Mouse (Mus musculus) heart, adult 18-20 months (tissue): ENCODE measurements around the gene Pik3c2a. TPM values are rescaled to one million over a fixed set of nuclear protein-coding genes. Genes with fewer than 3 reads are reported as not detected.

Source experiments
- DNase-seq, 2 experiments: peaks; one replicate each; pipeline ENCODE4 v3.0.0; 2021 to 2022; ENCODE audit warnings: mixed read lengths in 1 of 2
- long read RNA-seq, 2 experiments: library from polyadenylated mRNA; stranded (forward); transcript quantifications; one replicate each; pipeline ENCODE4 v2.0.0; 2021
- total RNA-seq, 2 experiments: library from RNA; stranded (reverse); gene quantifications; 2 replicates each; pipeline ENCODE4 v1.2.3; 2021

The Pik3c2a gene
- 10 to 100 TPM; 14.4 to 17.3 TPM for total RNA-seq
- long read RNA-seq, experiment 1, full-length matches to known transcripts: 1 of 5 reads
- long read RNA-seq, experiment 1, partial matches to known transcripts: 0 of 5 reads
- long read RNA-seq, experiment 1, other reads (novel, unspliced or antisense): 4 of 5 reads
- long read RNA-seq, experiment 2, full-length matches to known transcripts: 2 of 4 reads
- long read RNA-seq, experiment 2, partial matches to known transcripts: 0 of 4 reads
- long read RNA-seq, experiment 2, other reads (novel, unspliced or antisense): 2 of 4 reads

DNA sequence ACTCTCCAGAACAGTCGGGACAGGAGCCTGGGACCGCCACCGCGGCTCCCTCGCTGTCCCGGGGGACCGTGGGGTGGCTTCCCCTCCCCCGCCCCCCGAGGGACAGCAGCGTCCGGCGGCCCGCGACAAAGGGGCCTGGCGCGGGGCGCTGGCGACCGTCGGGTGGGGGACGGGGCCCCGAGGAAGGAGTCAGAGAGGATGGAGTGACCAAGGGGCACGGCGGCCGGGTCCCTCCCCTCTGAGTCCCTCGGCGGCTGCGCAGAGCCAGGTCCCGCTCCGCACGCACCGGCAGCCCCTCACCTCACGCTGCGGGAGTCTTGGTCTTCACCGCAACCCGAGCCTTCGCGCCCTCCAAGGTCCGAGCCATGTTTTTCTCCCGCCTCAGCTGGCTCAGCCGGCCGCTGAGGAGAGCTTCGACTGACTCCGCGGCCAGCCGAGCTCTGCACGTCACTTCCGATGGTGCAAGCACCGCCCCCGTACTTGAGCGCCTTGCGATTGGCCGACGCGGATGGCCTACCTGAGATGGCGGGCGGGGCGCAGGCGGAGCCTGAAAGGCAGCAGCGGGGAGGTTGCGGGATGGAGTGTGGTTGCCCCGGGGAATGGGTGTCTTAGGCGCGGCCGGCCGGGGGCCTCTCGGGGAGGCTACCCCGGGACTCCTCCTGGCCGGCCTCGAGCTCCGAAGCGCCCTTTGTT is at the start of gene Pik3c2a:
TSS of gene Pik3c2a (minus strand) at position 446 of the 693 bp plus-strand sequence.
- peak; percentile 97 for DNase-seq

DNA sequence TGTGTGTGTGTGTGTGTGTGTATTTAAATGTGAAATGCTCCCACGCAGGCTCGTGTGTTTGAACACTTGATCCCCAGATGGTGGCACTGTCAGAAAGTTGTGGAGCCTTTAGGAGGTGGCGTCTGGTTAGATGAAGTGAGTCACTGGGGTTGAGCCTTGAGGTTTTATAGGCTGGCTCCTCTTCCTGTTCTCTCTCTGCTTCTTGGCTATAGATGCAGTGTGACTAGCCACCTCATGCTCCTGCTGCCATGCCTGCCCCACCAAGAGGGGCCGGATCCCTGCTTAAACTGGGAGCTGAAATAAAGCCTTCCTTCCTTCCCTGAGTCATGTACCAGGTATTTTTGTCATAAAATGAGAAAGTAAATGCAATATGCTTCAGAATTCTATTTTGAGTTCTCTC is 47.9 kb upstream of the Pik3c2a start:
- no peak for DNase-seq

DNA sequence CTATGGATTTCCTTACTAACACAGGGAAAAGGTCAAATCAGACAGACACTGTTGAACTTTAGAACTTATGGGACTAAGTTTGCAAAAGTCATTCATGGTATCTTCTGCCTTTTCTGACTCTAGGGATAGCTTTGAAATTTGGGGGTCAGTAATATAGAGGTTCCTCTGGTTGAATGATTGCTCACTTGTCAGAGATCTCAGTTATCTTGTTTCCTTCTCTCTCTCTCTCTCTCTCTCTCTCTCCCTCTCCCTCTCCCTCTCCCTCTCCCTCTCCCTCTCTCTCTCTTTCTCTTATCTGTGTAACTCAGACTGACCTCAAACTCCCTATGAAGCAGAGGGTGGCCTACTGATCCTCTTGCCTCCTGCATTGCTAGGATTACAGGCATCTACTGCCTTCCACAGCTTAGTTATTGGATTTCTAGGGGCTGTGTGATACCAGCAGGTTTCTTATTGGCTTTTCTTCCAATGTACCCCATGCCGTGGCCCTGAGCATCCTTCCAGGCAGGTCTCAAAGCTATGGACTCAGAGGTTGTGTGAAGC is 41.9 kb upstream of the Pik3c2a start:
- no peak for DNase-seq

DNA sequence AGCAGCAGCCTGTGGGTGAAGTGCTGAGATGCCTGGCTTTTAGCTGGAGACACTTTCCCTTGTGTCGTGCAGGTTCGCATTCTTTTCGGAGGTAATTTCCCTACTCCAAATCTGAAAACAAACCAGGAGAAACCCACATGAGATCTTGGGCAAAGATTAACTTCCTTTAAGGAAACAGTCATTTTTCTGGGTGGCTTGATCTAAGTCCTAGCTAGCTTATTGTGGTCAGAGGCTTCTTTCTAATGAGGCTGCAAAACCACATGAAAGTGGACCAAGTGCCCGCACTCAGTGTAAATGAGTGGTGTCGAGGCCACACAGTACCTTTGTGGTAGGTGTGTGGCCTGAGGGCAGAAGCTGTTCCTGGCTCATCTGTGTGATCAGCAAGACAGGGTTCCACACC is 41.0 kb upstream of the Pik3c2a start:
- no peak for DNase-seq

DNA sequence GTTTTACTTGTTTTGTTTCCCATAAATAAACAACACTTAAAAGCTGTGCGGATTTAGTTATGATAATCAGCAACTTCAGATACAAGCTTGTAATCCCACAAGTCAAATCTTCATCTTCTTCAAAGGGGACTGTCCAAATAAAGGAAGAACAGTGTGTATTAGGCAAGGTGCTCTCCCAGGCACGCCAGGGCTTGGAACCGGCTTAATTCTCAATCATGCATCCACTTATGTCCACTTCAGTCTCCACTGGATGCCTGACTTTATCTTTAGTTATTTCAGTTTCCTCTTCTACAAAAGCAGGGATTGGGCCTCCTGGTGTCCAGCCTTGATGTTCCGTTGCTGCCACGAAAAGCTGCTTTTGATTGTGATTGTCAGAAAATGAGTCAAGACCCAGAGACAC is 40.5 kb upstream of the Pik3c2a start:
- no peak for DNase-seq

DNA sequence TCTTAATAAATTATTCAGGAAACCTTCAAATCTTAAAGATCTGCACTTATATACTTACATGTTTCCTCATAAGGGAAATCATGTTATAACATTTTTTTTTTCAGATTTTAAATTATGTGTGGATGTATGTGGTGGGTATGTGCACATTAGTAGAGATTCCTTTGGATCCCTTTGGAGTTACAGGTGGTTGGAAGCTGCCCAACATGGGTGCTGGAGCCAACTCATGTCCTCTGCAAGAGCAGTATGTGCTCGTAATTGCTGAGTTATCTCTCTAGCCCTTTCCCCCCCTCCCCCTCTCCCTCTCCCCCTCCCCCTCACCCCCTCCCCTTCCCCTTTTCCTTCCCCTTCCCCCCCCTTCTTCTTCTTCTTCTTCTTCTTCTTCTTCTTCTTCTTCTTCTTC is 39.9 kb upstream of the Pik3c2a start:
- DNase-seq: no peak

DNA sequence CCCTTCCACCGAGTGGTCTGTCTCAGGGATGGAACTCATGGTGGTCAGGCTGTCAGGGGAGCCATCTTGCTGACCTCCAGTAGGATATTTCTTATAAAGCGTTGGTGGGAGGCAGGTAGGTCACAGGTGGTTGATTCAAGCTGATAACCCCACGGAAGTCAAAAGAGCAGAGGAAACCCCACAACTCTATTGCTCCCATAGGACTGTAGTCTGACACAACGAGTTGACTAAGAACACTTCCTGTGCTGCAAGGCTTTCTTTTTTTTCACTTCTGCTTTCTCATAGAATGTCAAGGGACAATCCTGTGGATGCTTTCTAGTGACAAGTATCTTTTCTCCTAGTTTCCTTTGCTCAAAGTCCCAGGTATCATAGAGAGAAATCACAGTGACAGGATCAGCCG is 33.0 kb upstream of the Pik3c2a start:
- no peak for DNase-seq

DNA sequence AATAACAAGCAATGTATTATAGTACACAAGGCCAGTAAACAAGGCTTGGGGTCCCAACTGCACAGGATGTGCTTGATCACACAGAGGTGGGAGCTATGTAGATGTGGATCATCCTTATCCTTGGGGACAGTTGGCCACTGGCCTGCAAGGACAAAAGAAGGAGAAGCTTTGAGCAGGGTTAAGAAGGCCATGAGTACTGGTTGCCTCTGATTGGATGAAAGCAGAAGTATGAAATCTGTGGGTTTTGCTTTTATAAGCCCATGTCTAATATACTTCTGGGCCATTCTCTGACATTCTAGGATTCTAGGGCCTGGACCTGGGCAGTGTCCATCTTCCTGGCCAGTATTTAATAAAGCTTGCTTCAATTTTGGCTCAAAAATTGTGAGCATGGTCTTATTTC is 32.6 kb upstream of the Pik3c2a start:
- no peak for DNase-seq

DNA sequence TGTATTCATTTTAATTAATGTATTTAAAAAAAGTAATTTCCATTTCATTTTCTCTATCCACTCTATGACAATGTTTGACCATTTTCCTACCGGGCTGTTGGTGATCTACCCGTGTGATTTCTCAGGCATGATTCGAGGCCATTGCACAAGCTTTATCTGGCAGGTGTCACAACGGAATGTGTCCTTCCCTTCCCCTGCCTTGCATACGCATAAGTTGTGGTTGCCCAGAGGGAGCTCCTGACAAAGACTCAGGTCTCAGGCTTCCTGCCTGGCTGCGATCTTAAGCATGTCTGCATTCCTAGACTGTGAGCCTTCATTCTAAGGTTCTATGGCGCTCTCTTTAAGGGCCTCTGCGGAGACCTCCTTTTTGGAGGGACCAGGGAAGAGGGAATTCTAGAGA is 18.9 kb upstream of the Pik3c2a start:
- DNase-seq: no peak

DNA sequence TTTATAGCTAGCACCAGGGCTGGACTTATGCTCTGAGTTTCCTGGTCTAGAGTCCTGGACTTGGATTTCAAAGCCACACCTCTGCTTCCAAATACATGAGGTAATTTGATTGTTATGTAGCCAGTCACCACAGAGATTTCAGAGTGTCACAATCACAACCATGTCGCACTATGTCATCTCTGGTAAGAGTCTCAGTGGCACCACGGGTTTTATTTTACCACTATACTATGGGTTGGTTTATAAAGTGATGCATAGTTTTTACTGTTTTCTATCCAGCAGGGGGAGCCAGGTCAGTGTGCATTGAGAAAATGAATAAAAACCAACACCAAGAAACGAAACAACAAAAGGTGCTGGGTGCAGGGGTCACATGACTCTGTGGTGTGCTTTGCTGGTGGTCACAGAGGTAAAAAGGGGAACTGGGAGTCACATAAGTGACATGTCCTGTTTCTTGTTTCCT is 15.8 kb upstream of the Pik3c2a start:
- DNase-seq: peak in 1 of 2 experiments; percentile 49

DNA sequence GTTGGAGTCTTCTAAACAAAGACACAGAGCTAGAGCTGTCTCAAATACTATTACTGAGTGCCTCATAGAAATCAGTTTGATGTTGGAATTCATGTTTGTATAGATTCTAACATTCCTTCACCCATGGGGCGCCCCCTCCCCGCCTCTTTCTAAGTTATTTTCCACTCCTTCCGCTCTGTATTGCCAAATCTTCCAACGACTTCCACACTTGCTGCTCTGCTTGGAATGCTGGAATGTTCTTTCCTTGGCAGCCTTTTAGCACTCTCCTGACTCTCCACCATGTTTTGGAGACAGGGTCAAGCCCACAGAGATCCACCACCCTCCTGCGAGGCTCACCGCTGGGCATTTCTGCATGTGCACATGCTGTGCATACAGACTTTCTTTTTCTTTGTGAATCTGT is 14.1 kb upstream of the Pik3c2a start:
- peak in 1 of 2 experiments; percentile 26 for DNase-seq

DNA sequence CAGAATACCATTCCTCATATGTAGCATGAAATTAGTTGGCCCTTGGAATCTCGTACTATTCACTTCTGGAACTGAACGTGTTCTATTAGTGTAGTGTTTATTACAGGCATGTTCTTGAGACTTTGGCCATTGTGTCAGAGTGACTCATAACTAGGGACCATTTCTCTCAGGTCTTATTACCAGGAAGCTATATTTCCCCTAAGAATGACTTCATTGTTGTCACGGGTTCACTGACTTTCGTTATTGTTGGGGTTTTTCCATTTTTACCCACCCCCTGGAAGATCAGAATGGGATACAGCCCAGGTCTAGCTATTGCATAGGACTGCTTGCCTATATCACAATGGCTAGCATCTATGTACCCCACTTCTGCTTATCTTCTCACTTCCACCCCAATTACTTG is 13.7 kb upstream of the Pik3c2a start:
- DNase-seq: no peak

DNA sequence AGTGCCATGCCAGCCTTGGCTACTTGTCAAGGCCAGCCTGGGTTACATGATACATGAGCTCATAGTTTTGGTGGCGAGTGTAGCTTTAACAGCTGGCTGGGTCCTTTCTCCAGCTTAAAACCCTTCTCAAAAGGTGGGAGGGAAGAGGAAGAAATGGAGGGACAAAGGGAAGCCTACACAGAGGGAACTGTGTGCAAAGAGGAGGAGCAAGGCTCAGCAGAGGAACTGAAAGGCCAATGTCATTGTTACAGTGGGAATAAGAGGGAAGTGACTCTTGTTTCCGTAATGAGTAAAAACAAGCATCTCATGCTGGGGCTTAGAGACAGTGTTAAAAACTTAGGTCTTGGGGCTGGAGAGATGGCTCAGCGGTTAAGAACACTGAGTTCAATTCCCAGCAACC is 3.4 kb upstream of the Pik3c2a start:
- DNase-seq: peak; percentile 22 to 56

DNA sequence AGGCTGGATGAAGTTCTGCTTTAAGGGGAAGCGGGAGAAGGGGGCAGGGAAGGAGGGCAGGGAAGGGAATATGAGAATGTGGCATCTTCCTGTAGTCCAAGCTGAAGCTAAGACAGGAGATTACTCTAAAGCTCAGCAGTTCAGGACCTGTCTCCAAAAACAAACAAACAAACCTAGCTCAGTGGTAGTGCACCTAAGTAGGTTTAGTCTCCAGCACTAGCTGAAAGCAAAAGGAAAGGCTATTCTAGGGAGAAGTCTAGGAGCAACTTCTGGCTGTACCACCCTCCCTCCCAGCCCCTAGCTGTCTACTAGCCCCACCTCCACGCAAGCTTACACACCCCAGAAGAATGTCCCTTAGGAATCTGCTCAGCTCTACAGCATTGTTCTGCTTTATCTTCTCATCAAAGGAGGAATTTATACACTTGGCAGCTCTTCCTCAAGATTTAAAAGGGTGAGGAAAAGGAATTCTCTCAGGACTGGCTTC is 1.1 kb upstream of the Pik3c2a start:
- DNase-seq: peak; percentile 49 to 75

DNA sequence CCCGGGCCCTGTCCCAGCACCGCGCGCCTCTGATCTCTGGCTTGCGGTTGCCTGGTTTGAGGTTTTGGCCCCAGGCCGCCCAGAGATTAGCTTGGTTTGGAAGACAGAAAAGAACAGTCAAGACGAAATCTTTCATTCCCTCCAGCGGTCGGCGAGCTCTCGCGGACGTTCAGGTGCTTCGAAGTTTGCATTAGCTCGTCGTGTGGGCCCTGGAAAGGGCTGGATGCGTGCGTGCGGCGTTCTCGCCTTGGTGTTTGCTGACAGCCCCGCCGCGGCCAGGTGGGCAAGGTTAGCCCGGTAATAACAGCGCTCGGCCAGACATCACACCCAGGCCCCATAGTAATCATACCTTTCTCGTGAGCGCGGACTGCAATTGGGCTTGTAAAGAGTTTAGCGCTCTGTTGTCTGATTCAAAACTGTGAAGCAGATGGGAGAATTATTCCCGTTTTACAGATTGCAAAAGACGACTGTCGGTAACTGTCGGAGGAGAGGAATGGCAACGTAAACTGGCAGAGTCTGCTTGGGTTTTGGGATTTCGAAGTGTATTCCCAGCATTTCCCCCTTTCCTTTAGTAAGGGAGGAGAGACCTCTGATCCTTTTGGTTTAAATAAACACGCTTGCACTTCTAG is 562 bp upstream of the Pik3c2a start:
- no peak for DNase-seq

DNA sequence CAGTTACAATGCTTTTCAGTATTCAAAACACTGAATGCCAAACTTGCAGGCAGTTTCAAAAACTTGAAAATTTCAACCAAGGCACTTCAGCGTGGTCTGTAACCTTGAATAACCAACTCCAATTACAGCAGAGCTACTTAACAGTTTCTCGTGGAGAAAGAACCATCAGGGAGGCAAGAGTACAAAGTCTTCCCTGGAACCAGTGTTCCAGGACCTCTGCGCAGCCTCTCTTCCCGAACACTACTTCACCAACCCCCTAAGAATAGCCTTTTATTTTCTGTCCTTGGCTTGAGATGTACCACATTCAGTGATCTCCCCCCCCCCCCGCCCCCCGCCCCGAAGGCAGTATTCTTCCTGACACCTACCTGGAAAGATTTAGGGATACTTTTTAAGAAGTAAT is 1.0 kb downstream of the Pik3c2a start:
- no peak for DNase-seq

DNA sequence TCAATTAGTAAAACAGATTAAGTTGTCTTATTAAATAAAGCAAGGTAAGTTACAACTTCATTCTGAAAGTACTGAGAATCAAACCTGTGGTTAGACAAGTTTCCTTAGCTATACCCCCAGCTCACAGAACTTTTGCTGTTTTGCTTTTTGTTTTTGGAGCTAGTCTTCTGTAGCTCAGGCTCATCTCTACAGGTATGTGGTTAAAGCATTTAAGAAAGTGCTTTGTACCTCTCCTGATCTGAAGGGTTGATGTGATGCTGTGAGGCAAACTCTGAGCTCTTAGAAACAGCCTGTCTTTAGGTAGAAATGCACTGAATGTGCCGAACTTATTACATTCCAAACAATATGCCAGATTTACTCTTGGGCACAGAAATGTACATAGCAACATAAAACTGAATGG is 1.9 kb downstream of the Pik3c2a start:
- no peak for DNase-seq

DNA sequence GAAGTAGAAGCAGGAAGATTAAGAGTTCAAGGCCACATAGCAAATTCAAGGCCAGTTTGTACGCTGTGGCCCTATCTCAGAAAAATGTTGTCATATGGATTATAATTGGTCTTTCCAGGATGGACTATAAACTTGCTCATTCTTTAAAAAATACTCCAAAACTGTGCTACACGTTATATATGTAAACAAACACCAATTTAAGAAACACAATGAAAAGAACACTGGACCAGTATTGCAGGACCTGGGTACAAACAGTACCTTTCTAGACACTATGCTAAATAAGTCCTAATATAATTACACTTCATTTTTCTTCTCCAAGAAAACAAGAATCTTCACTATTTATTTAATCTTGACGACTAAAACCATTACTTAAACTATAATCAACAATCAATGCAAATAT is 11.6 kb downstream of the Pik3c2a start:
- no peak for DNase-seq

DNA sequence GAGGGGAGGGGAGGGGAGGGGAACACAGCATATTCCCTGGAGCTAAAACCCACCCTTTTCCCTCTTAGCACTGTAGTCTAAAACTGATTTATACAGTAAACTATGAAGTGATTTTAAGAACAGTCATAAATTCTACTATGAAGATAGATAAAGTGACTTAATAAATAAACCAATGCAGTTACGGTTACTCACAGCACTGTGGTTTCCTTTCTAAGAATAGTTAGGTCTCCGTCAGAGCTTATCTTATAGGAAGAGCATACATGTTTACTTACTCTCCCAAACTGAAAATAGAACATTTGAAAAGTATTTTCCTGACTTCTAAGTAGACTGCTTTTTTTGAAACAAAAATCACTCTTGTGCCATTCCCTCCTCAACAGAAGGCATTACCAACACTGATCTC is 12.3 kb downstream of the Pik3c2a start:
- DNase-seq: no peak

DNA sequence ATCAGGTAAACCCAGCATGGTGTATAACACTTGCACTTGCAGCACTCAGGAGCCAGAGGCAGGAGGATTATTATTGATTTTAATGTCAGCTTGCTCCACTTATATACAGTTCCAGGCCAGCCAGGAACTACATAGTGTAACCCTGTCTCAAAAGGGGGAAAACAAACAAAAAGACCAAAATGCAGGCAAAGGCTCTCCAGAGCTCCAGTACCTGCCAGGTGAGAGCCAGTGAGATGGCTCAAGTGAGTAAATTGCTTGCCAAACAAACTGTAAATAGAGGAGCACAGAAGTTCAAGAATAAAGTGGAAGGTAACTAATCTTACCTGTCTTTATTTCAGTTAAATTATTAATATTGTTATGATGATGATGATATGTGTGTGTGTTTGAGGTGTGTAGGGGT is 16.0 kb downstream of the Pik3c2a start:
- no peak for DNase-seq

DNA sequence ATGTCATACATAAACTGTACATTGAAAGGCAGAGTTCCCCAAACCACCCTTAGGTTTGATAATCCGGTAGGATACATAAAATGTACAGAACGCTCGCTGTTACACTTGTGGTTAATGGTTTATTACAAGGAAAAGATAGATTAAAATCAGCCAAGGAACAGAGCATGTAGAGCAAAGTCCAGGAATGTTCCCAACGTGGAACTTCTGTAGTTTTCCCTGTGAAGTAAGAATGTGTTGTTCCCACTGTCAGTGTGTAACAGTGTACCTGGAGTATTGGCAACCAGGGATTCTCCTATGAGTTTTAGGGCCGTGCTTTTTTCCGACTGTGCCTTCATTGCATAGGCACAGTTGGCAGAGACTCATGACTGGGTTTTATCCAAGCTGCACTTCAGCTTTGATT is 17.5 kb downstream of the Pik3c2a start:
- DNase-seq: no peak

DNA sequence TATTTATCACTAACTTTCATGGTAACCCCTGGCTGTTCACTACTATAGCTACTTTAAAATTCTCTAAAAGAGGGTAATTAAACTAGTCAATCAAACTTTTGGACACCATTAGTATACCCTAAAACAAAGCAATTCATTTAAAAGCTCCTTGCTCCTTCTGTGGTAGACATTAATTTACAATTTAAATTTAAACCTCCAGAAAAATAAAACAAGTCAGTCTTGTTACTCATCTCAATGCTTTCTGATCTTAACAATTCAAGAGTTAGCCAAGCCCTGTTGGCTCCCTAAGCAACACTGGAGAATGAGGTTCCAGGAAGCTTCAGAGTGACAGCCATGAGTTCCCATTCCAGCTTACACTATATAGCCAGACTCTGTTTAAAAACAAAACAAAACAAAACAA is 22.2 kb downstream of the Pik3c2a start:
- DNase-seq: no peak

DNA sequence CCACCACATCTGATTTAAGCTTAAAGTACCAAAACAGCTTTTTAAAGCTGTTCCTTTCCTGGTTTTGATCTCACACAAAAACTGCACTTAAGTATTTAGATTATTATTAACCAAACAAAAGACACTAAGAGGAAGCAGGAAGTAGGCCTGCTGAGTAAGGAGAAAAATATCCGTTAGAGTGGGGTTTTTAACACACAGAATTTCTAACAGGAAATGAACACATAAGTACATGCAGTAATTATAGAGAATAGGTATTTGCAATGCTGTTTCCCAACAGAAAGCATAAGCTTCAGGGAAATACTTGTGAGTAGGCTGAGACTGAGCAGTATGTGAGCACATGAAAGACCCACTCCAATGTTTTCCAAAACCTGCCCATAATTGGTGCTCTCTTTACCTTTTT is 33.8 kb downstream of the Pik3c2a start:
- DNase-seq: no peak
